Mouse (Mus musculus): Measurements from ENCODE around the gene Olfr1532-ps1.
"Not testable (repeated sequence)": the region's sequence is repeated elsewhere in the genome, so short reads cannot be mapped to it uniquely, and the experiment has no call there.

Olfr1532-ps1 gene

DNA sequence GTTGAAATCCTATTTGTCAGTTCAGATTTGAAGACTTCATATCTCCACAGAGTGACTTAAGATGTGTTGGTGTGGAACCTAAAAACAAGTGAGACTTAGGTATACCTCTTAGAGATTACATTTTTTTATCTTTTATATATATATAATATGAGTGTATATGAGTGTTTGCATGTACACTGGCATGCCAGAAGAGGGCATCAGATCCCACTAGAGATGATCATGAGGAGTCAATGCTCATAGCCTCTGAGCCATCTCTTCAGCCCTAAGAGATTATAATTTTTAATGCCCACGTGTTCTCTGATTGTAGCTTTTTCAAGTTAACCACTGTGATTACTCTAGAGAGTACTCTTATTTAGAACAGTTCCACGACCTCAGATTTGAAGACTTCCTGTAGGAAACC lies at the start of gene Olfr1532-ps1:
Gene Olfr1532-ps1, plus strand, starts transcription at position 326 of the 400 bp plus-strand sequence.
- in situ Hi-C loops (cut with MboI, MseI) = no loop called here

DNA sequence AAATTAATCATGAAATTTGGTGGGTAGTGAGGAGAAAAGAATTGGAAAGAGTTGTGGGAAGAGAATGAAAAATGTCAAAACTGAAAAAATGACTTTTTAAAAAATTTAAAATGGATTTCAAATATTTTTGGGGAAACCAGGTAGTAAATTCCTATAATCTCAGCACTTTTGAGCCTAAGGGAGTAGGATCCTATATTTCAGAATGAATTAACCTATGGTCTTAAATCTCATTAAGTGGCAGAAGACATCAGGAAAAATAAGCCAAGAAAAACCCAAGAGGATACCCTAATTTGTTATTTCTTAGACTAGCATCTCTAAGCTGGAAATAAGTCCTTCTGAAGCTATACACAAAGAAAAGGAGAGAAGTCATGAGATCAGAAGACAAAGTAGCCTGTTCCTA lies 44.9 kb upstream of the Olfr1532-ps1 start, which contains the start of gene Olfr704:
Gene Olfr704, plus strand, starts transcription at position 301 of the 400 bp plus-strand sequence.
- in situ Hi-C loops (cut with MboI, MseI) = no loop called here

GRCm38 (mm10) chr7:106876791-106877190 lies 31.0 kb upstream of the Olfr1532-ps1 start, which contains the start of gene Olfr705:
Olfr705 (minus strand) TSS chr7:106876891.
- in situ Hi-C loops (cut with MboI, MseI) = no loop called here

DNA sequence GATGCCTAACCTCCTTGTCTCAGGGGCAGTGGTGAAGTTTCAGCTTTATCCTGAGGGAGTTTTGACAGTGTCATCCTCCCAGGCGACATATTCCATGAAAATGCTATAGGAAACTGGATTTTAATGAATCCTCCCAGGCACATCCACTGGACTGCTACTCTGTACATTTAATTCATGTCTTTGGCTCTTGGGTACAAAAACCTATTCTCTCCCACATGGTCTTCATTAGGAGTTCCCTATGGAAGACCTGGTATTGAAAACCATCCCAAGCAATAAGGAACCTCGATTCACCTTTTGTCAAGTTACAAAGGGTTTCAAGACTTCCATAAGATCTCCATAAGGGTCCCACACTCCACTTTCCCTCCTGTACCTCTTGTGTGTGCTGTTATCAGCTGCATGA lies 19.7 kb upstream of the Olfr1532-ps1 start, which contains the start of gene Olfr706:
Gene Olfr706, minus strand, starts transcription at position 101 of the 400 bp plus-strand sequence.
- in situ Hi-C loops (cut with MboI, MseI) = no loop called here

- in situ Hi-C loops (cut with MboI, MseI) = not testable (repeated sequence)
Observed at GRCm38 (mm10) chr7:106901141-106901540, 6.7 kb upstream of the Olfr1532-ps1 start, which contains the start of gene Olfr707. Olfr707 (minus strand) TSS chr7:106901241.

- in situ Hi-C loops (cut with MboI, MseI) = not testable (repeated sequence)
Observed at GRCm38 (mm10) chr7:106920961-106921360, 13.2 kb downstream of the Olfr1532-ps1 start.

DNA sequence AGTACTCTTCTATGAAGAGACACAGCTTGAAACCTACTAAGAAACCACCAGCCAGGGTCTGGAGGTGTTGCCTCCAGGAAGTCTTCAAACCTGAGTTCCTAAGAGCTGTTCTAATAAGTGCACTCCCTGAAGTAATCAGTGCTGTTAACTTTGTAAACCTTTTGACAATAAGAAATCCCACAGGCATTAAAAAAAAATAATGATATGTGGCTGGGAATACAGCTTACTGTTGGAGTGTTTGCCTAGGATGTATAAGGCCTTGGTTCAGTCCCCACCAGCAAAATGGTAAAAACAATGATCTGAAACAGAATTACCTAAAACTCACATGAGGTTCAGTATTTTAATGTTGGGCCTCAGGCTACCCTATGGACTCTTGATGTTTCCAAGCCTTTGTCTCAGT lies 24.3 kb downstream of the Olfr1532-ps1 start, which contains the start of gene Olfr709-ps1:
Gene Olfr709-ps1, minus strand, starts transcription at position 101 of the 400 bp plus-strand sequence.
- in situ Hi-C loops (cut with MboI, MseI) = no loop called here

DNA sequence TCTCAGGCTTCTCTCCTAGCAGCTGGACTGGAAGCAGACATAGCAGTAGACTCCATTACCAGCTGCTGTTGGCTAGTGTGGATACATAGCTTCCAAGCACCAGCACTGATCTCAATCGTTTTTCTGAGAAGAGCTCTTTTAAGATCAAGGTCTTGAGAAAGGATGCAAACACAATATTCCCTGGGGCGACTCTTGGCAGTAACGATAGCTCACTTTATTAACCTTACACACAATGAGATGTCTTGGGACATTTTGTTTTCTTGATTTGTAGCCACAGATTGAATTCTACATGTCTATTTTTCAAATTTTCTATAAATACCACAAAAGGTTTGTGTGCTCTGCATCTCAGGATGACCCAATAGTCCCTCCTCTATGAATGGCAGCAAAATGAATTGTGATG lies 40.4 kb downstream of the Olfr1532-ps1 start, which contains the start of gene Olfr710:
Gene Olfr710, minus strand, starts transcription at position 101 of the 400 bp plus-strand sequence.
- in situ Hi-C loops (cut with MboI, MseI) = no loop called here

DNA sequence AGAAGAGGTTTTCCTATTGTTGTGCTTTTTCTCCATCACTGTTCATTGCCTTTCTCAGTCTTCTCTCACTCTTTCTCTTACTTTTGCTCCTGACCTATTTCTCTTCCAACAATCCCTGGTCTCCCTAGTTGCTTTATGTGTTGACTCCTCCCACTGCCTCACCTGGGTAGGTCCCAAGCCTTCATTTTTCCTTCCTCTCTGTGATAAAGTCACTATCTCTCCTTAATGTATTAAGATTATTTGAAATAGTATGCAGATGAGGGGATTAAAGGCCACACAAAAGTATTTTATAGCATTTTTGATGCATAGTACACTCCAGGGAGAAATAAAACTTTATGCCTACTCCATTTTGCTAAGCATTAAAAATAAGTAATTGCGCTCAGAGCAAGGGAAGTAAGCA lies 56.0 kb downstream of the Olfr1532-ps1 start, which contains the start of gene Olfr6:
Gene Olfr6, minus strand, starts transcription at position 101 of the 400 bp plus-strand sequence.
- in situ Hi-C loops (cut with MboI, MseI) = no loop called here
